Mouse (Mus musculus): ENCODE results near the gene Pkmyt1. TPM values are rescaled to one million over a fixed set of nuclear protein-coding genes. Genes with fewer than 3 reads are reported as not detected.

The Pkmyt1 gene
- polyA plus RNA-seq, 1 experiment from 2014 or later: 28.8 TPM

DNA sequence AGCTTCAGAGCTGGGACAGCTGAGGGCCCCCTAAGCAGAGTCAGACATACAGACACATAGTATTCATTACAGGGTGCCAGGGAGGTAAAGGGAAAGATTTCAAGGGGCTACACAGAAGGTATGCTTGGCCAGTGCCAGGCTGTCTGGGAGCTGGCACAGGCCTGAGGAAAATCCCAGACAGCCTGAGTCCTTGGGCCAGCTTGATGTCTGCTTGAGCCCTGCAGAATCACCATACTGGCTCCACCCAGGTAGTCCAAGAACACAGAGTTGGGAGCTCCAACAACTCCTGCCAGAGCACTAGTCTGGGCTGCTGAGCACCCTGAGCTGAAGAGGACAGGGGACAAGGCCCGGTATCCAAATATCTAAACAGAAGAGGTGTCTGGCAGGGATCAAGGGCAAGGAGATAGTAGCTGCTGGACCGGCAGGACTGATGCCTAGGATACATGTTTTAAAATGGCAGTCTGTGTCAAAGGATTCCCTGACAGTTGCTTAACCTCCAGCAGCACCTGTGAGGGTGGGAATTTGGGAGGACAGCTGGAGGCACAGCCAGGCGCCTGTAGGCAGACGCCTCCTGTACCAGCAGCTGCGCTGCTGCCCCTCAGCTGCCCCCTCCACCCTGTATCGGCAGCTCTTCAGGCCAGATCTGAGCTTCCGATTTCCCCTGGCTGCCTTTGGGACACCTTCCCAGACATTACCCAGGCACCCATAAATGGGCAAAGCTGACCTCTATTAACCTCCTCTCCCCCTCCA lies 3.6 kb upstream of the Pkmyt1 start, which contains the start of gene 1520401A03Rik:
Gene 1520401A03Rik (minus strand): TSS at position 408 of the 750 bp plus-strand sequence.
- H3K9ac ChIP-seq: no peak within 1 kb of the TSS
- no peak for ATAC-seq (ENCODE audit: insufficient read depth)
- peaks cover 19% of the 10 kb centered on the region for H3K27me3 ChIP-seq
- H3K27ac ChIP-seq (replicated peaks): no peak within 1 kb of the TSS
- 80% methylated on average over 7 of the region's 7 CpGs for WGBS (ENCODE audit: insufficient replicate concordance)
- H3K36me3 ChIP-seq (replicated peaks): no peaks in the 10 kb centered on the region
- H3K4me3 ChIP-seq (replicated peaks): no peak within 1 kb of the TSS
- peaks cover 19% of the 10 kb centered on the region for H3K4me1 ChIP-seq (replicated peaks)
- H3K9me3 ChIP-seq (replicated peaks): no peaks in the 10 kb centered on the region
- H3K4me2 ChIP-seq: no peak within 1 kb of the TSS

- Histone ChIP-seq H3K4me3 (replicated peaks) (peak overlapping the region; percentile 79), H3K4me2 (peak overlapping the region; percentile 76), H3K27me3 (peaks cover 9% of the 10 kb centered on the region; the same call in 1 of the 2 replicates), H3K4me1 (replicated peaks) (peaks cover 30% of the 10 kb centered on the region), H3K36me3 (replicated peaks) (no peaks in the 10 kb centered on the region), H3K9ac (peak overlapping the region; percentile 63), H3K9me3 (replicated peaks) (no peaks in the 10 kb centered on the region), H3K27ac (replicated peaks) (peak overlapping the region; percentile 80)
- 40% methylated on average over 4 of the region's 4 CpGs for WGBS (ENCODE audit: insufficient replicate concordance)
- ATAC-seq (ENCODE audit: insufficient read depth): no peak
Measured at GRCm38 (mm10) chr17:23725477-23725876, 659 bp upstream of the Pkmyt1 start.

DNA sequence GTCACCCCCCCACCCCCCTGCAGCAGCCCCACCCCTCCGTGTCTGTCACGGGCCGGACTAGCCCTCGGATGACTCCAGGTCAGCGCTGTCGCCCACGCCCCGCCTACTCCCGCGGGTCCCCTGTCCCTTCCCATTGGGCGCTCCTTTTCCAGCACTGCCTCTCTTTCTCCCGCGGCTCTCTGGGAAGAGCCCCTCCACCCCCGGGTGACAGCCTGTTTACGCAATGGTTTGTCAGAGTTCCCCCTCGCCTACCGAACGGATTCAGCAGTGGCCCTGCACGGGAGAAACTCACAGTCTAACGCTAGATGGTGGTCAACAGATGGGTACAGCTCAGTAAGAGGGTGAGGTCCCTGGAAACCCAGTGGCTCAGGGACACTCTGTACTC lies 614 bp downstream of the Pkmyt1 start:
- H3K36me3 ChIP-seq (replicated peaks): no peaks in the 10 kb centered on the region
- peak overlapping the region; percentile 81 for H3K9ac ChIP-seq
- H3K4me2 ChIP-seq: peak overlapping the region; percentile 76
- peaks cover 30% of the 10 kb centered on the region for H3K4me1 ChIP-seq (replicated peaks)
- under 1% methylated on average over 20 of the region's 20 CpGs for WGBS (ENCODE audit: insufficient replicate concordance)
- peak overlapping the region; percentile 79 for H3K4me3 ChIP-seq (replicated peaks)
- peak; percentile 87 for ATAC-seq (ENCODE audit: insufficient read depth)
- H3K27ac ChIP-seq (replicated peaks): peak overlapping the region; percentile 90
- peaks cover 5% of the 10 kb centered on the region; the same call in 1 of the 2 replicates for H3K27me3 ChIP-seq
- H3K9me3 ChIP-seq (replicated peaks): no peaks in the 10 kb centered on the region

DNA sequence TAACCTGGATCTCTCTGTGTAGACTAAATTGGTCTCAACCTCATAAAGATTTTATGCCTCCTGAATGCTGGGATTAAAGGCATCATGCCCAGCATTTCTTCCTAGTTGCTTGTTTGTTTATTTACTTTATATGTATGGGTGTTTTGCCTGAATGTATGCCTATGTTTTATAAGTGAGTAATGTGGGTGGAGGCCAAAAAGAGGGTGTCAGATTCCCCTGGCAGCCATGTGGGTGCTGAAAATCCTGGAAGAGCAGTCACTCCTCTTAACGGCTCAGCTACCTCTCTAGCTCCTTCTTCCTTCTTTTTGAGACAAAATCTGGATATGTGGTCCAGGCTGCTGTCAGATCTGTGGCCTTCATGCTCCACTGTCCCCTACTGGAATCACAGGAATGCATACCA lies 4.3 kb downstream of the Pkmyt1 start:
- Histone ChIP-seq H3K4me1 (replicated peaks) (peaks cover 26% of the 10 kb centered on the region), H3K4me3 (replicated peaks) (no peak overlapping the region), H3K27me3 (no peaks in the 10 kb centered on the region), H3K4me2 (no peak overlapping the region), H3K9me3 (replicated peaks) (no peaks in the 10 kb centered on the region), H3K36me3 (replicated peaks) (peaks cover 33% of the 10 kb centered on the region), H3K27ac (replicated peaks) (no peak overlapping the region), H3K9ac (no peak overlapping the region)
- no peak for ATAC-seq (ENCODE audit: insufficient read depth)
- 69% methylated on average over 1 of the region's 1 CpGs for WGBS (ENCODE audit: insufficient replicate concordance)

DNA sequence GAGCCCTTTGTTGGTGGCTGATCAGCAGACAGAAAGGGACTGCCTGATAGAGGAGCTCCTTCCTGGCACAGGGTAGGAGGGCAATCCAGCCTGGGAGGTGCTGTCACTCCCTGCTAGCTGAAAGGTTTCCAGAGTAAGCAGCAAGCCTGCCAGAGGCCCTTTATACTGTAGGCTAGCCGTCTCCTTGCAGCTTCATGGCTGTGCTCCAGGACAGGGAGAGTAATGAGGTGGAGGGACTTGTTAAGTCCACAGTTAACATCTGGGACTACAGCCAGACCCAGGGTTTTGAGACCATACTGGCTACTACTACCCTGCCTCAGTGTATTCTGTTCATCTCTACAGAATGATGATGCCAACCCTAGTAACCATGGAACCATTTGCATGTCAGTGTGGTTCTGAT lies 8.2 kb downstream of the Pkmyt1 start:
- Histone ChIP-seq H3K4me2 (no peak overlapping the region), H3K9ac (no peak overlapping the region), H3K9me3 (replicated peaks) (no peaks in the 10 kb centered on the region), H3K36me3 (replicated peaks) (peaks cover 51% of the 10 kb centered on the region), H3K4me1 (replicated peaks) (peaks cover 20% of the 10 kb centered on the region), H3K4me3 (replicated peaks) (no peak overlapping the region), H3K27me3 (peaks cover 22% of the 10 kb centered on the region), H3K27ac (replicated peaks) (no peak overlapping the region)
- 78% methylated on average over 1 of the region's 1 CpGs for WGBS (ENCODE audit: insufficient replicate concordance)
- ATAC-seq (ENCODE audit: insufficient read depth): no peak

DNA sequence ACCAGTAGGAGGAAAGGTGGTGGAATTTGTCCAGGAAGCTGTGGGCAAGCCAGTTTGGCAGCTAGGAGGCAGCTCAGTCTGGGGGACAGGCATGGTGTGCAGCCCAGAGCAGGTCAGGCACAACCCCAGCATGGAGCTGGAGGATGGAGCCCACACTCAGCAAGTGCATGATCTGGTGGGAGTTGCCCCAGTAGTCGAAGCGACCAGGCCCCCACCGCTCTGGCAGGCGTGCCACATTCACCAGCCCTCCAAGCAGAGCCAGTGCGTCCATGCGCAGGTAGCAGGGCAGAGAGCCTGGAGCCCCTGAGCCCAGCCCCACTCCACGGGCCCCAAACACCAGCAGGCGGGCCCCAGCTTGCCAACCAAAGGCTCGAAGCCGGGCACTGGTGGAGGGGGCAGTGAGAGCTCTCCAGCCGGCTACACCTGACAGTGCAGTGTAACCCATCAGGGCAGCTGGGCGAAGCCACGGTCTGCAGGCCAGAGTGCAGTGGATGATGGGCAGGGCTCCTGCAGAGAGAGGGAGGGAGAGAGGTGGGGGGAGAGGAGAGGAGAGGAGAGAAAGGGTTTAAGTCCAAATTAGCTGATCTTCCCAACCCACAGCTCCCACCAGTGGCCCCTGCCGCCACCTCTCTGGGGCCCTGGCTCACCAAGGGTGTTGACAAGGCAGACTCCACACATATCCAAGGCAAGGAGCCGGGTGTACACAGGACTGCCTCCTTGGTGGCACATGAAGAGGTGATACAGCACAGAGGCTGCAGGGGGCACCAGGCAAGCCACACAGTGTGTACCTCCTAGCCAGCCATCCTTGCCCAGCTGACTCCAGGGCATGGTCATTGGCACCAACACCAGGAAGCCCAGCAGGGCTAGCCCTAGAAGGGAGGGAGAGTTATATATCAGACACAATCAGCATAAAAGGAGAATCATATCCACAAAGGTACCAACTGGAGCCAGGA lies 11.6 kb downstream of the Pkmyt1 start:
- Histone ChIP-seq H3K27me3 (peaks cover 56% of the 10 kb centered on the region), H3K36me3 (replicated peaks) (peaks cover 43% of the 10 kb centered on the region), H3K9me3 (replicated peaks) (no peaks in the 10 kb centered on the region), H3K9ac (no peak overlapping the region), H3K4me3 (replicated peaks) (no peak overlapping the region), H3K27ac (replicated peaks) (no peak overlapping the region), H3K4me1 (replicated peaks) (peaks cover 50% of the 10 kb centered on the region), H3K4me2 (no peak overlapping the region)
- WGBS (ENCODE audit: insufficient replicate concordance): 66% methylated on average over 15 of the region's 15 CpGs
- ATAC-seq (ENCODE audit: insufficient read depth): no peak

DNA sequence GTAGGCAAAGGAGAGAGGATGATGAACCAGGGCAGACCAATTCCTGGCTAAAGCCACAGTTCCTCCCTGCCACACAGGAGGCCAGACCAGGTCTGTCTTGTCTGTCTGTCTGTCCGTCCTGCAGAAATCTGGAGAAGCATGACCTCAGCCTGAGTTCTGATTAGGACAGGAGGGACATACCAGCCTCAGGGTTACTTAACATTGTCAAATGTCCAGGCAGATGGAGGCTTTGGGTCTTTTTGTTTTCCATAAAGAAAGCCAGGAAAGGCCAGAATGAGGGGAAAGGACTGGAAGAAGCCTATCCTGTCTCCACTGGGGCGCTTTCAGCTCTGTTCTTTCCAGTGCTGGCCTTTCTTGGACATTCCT lies 12.7 kb downstream of the Pkmyt1 start:
- Histone ChIP-seq H3K4me1 (replicated peaks) (peaks cover 50% of the 10 kb centered on the region), H3K27me3 (peaks cover 67% of the 10 kb centered on the region), H3K9ac (no peak overlapping the region), H3K27ac (replicated peaks) (no peak overlapping the region), H3K4me2 (peak overlapping the region; percentile 98), H3K4me3 (replicated peaks) (peak overlapping the region; percentile 67; the same call in 1 of the 2 replicates), H3K9me3 (replicated peaks) (no peaks in the 10 kb centered on the region), H3K36me3 (replicated peaks) (peaks cover 34% of the 10 kb centered on the region)
- no peak for ATAC-seq (ENCODE audit: insufficient read depth)
- 37% methylated on average over 2 of the region's 2 CpGs for WGBS (ENCODE audit: insufficient replicate concordance)

- 2% methylated on average over 48 of the region's 48 CpGs for WGBS (ENCODE audit: insufficient replicate concordance)
- Histone ChIP-seq H3K4me2 (peak overlapping the region; percentile 98), H3K9me3 (replicated peaks) (no peaks in the 10 kb centered on the region), H3K27me3 (peaks cover 73% of the 10 kb centered on the region), H3K27ac (replicated peaks) (peak overlapping the region; percentile 45; the same call in 1 of the 2 replicates), H3K4me1 (replicated peaks) (peaks cover 50% of the 10 kb centered on the region), H3K9ac (peak overlapping the region; percentile 69), H3K36me3 (replicated peaks) (peaks cover 27% of the 10 kb centered on the region; the same call in 1 of the 2 replicates), H3K4me3 (replicated peaks) (peak overlapping the region; percentile 67)
- ATAC-seq (ENCODE audit: insufficient read depth): 0 out of 2 replicates have a peak, but pooled peaks have one; percentile 1
Measured at GRCm38 (mm10) chr17:23739202-23740135, 13.3 kb downstream of the Pkmyt1 start.

DNA sequence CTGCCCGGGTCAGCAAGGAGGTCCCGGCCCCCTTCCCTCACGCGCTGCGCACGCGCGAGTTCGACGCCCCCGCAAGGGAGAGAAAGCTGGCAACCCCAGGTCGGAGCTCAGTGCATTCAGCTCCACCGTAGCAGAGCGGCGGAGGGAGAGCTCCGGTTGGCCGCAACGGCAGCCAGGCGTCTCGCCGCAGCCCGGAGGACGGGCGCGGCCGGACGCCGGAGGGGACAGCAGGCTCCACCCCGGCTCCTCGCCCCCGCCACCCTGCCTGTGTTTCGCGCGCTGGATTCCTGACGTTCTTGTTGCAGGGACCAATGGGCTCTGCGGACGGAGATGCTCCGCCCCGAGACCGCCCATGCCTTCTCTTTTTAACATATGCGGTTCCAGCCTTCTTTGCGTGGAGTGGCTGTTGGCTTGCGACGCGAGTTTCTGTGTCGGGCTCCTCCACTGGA lies 14.0 kb downstream of the Pkmyt1 start:
- Histone ChIP-seq H3K36me3 (replicated peaks) (peaks cover 21% of the 10 kb centered on the region; the same call in 1 of the 2 replicates), H3K4me2 (peak overlapping the region; percentile 98), H3K27me3 (peaks cover 80% of the 10 kb centered on the region), H3K27ac (replicated peaks) (peak overlapping the region; percentile 45; the same call in 1 of the 2 replicates), H3K9me3 (replicated peaks) (no peaks in the 10 kb centered on the region), H3K4me3 (replicated peaks) (peak overlapping the region; percentile 67), H3K4me1 (replicated peaks) (peaks cover 53% of the 10 kb centered on the region), H3K9ac (peak overlapping the region; percentile 69)
- under 1% methylated on average over 46 of the region's 46 CpGs for WGBS (ENCODE audit: insufficient replicate concordance)
- ATAC-seq (ENCODE audit: insufficient read depth): peak; percentile 87

- WGBS (ENCODE audit: insufficient replicate concordance): 1% methylated on average over 13 of the region's 13 CpGs
- peak; percentile 84 for ATAC-seq (ENCODE audit: insufficient read depth)
- peak within 1 kb of the TSS; percentile 98 for H3K4me2 ChIP-seq
- peak within 1 kb of the TSS; percentile 69 for H3K9ac ChIP-seq
- H3K27ac ChIP-seq (replicated peaks): peak within 1 kb of the TSS; percentile 45; the same call in 1 of the 2 replicates
- peaks cover 57% of the 10 kb centered on the region for H3K4me1 ChIP-seq (replicated peaks)
- H3K9me3 ChIP-seq (replicated peaks): no peaks in the 10 kb centered on the region
- peak within 1 kb of the TSS; percentile 67 for H3K4me3 ChIP-seq (replicated peaks)
- H3K27me3 ChIP-seq: peaks cover 85% of the 10 kb centered on the region
- H3K36me3 ChIP-seq (replicated peaks): peaks cover 17% of the 10 kb centered on the region; the same call in 1 of the 2 replicates
Measured at GRCm38 (mm10) chr17:23740598-23741021, 14.5 kb downstream of the Pkmyt1 start, which contains the start of gene Paqr4. Gene Paqr4 (minus strand): TSS chr17:23740867.

All from liver, embryonic 15.5 days (tissue).